Mouse (Mus musculus): ENCODE data around the gene Zfp513.
"Not testable (repeated sequence)": the region's sequence is repeated elsewhere in the genome, so short reads cannot be mapped to it uniquely, and the experiment has no call there.

The Zfp513 gene

GRCm38 (mm10) chr5:31201742-31202590 lies at the start of gene Zfp513:
Gene Zfp513, minus strand, starts transcription at chr5:31202303.
- DNase-seq (ENCODE audit: low read depth), result peak; percentile 99

DNA sequence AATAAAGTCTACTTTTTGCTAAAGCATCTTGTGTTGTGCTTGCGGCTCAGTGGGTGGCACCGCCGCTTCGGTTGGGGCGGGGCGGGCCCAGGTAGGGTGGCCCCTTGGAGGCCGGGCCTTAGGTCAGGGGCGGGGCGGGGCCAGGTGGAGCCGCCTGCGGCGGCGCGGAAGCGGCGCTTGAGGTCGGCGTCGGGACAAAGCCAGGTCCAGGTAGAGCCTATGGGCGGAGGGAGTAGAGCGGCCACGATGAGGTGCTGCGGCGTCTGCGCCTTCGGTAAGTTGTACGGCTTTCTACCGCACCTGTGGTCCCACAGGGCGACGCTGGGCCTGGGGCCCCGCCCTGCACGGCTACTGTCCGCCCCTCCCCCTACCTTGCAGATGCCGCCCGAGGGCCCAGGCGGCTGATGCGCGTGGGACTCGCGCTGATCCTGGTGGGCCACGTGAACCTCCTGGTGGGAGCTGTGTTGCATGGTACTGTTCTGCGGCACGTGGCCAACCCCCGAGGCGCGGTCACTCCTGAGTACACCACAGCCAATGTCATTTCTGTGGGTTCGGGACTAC lies 49.5 kb upstream of the Zfp513 start, which contains the start of gene Krtcap3:
TSS of gene Krtcap3 (plus strand) at position 151 of the 561 bp plus-strand sequence.
- no peak for DNase-seq (ENCODE audit: low read depth)

DNA sequence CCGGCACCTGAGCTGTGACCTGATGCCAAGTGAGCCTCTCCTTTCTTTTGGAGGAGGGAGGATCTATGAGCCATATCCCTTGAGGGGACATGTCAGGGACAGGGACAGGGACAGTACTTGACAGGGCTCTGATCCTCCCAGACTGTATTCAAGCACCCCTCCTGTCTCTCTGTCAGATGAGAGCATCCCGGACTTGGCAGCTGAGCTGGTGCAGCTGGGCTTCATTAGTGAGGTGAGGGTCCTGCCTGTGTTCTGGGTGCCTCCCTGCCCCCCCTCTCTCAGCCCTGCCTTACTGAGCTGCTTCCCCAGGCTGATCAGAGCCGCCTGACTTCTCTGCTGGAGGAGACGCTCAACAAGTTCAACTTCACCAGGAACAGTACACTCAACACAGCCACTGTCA lies 48.6 kb upstream of the Zfp513 start:
- DNase-seq (ENCODE audit: low read depth), result no peak

DNA sequence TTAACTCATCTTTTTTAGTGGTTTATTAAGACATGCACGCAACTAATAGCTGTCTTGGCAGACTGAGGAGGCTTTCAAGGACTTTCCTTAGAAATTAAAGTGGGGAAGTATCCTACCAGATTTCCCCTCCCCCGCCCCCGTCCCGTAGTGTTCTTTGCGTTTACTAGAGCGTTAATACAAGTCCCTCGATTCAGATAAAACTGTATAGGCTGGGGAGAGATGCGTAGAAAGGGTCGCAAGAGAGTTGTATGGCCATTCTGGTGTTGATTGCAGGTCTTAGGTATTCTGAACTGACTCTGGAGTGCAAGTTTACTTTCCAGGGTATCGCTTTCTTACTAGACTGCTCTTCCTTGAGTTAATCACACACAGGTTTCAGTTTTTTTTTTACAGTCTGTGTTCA lies 40.1 kb upstream of the Zfp513 start:
- DNase-seq (ENCODE audit: low read depth), result no peak

- no peak for DNase-seq (ENCODE audit: low read depth)
These were observed 39.5 kb upstream of the Zfp513 start for GRCm38 (mm10) chr5:31241522-31242034.

DNA sequence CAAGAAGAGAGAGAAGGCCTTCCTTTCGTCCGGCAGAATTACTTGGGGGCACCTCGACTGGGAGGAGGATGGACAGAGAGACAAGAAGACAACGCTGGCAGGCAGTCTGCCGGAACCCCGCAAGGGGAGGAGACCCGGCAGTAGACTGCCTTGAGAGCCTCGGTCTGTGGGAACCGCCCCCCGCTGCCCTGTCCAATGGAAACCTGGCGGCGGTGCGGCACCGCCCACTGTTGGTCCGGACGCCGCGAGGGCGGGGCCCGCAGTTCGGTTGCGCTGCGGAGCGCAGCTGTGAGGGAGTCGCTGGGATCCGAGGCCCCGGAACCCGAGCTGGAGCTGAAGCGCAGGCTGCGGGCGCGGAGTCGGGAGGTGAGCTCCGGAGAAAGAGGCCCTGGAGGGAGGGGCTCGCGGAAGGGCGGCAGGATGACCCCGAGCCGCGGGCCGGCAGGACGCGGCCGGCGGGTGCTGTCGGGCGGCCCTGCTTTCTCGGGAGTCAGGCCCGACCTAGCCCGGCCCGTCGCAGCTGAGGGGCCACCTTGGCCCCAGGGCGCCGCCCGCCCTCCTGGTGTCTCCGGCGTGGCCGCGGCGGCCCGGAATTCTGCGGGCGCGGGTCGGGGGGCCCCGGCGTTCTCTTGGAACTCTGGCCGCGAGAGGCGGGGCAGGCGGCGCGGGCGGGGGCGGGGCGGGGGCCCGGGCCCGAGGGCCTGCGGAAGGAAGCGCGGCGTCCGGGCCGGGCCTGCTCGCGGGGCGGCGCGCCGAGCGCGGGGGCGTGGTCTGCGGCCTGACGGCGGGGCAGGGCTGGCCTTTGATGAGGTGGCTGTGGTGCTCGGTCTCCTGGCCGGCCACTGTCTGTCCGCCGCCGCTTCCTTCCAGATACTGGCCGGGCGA lies 38.8 kb upstream of the Zfp513 start, which contains the start of the genes Nrbp1 and Gm9970:
TSS of gene Nrbp1 (plus strand) at position 228 of the 885 bp plus-strand sequence.
TSS of gene Gm9970 (minus strand) at position 596 of the 885 bp plus-strand sequence.
- DNase-seq (ENCODE audit: low read depth), result peak; percentile 96

DNA sequence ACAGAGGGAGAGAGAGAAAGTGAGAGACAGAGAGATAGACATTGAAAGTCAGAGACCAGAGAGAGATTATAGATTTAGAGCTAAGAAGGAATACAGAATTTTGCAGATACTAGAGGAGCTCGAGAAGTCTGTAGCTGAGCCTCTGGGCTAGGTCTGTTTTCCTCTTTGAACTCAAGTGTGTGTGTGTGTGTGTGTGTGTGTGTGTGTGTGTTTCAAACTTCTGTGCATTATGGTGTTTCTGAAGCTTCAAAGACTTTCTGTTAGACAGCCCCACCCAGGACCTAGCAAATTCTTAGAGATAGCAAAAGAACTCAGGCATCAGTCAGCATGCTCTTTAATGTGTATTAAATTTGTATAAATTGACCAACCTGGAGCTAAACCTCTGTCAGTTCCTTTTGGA lies 24.5 kb upstream of the Zfp513 start:
- no peak for DNase-seq (ENCODE audit: low read depth)

DNA sequence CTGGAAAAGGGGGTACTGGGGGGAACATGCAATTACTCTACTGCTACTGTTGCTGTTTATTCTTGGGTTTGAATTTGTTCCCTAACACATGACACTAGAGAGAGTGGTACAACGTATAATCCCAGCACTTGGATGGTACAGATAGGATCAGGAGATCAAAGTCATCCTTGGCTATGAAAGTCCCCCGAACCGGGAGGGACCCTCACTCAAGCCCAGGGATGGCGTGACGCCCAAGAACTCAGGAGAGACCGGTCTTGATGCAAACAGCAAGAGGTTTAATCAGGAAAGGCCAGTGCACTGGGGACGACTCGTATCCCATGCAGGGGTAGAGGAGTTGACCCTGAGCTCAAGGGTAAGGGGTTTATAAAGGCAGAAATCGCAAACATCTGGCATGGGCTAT lies 20.6 kb upstream of the Zfp513 start:
- no peak for DNase-seq (ENCODE audit: low read depth)

DNA sequence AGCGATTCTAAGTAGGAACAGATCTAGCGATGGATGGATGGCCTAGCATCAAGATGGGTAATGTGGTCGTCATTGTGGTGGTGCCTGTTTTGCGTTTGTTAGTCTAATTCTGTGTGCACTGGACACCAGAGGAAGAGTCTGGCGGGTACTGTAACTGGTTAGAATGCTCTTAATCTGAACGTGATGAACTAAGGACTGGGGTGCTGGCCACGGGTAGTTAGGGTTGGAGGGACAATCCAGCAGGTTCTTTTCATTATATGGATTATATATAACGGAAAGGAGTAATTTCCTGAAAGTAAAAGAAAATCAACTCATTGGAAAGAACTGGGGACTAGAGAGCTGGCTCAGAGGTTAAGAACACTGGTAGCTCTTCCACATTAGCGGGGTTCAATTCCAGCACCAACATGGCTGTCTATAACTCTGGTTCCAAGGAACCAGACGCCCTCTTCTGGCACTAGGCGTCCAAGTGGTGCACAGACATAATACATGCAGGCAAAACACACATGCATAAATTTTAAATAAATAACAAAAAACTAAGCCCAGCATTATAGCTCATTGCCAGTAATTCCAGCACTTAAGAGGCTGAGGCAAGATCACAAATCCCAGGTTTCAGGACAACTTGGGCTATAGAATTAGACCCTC lies 19.3 kb upstream of the Zfp513 start:
- peak; percentile 90 for DNase-seq (ENCODE audit: low read depth)

DNA sequence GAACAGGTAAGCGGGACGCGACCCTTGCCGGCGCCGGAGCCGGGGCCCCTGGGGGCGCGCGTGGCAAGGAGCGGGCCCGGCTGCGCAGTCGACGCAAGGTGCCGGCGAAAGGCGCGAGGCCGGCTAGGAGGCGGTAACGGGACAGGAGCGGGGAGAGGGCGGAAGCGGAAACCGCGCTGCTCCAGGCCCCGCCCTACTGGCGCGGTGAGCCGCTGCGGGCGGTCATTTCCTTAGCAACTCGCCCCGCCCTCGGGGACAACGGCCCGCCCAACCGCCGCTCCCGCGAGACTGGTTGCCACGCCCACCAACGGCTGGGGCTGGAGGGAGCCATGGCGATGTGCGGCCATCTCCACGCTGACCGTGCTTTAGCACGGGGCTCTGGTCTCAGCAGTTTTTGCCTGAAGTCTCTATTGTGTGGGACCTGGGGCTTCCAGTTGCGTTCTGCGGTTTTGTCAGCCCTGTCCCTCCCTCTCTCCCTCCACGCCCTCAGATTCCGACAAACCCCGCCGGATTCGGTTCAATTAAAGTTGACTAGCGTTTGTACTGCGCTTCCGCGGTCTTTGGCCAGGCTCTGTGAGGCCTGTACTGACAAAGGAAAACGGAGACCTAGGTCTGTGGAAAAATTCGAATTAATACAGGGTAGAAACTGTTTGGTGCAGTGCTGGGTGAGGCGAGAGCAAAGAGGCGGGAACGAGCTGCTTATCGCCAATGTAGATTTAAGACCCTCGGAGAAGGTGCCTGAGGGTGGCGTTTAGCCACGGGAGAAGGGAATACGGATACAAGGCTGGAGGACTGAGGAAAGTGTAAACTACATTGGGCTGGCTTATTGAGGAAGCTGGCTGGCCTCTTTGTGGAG lies 18.6 kb upstream of the Zfp513 start, which contains the start of gene Ppm1g:
TSS of gene Ppm1g (minus strand) at position 240 of the 856 bp plus-strand sequence.
- peak; percentile 96 for DNase-seq (ENCODE audit: low read depth)

GRCm38 (mm10) chr5:31219911-31220447 lies 17.9 kb upstream of the Zfp513 start:
- peak; percentile 70 for DNase-seq (ENCODE audit: low read depth)

DNA sequence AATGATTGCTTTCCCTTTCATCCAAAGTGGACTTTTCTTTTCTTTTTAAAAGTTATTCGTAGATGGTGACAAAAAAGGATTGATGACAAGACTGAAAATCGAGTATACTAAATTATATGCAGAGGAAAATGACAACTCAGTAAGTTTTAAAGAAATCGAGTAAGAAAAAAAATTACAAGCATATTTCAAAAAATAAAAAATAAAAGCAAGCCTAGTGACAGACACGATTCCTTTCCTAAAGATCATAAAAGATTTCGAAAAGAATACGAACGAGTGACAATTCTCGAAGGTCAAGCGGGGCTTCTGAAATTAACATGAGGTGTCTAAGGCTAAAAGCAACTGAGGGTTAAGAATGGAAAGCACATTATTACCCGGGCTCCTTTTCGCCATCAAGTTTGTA lies 17.4 kb upstream of the Zfp513 start:
- DNase-seq (ENCODE audit: low read depth), result no peak

- DNase-seq (ENCODE audit: low read depth), result peak; percentile 70
These were observed 17.0 kb upstream of the Zfp513 start for GRCm38 (mm10) chr5:31219070-31219469.

DNA sequence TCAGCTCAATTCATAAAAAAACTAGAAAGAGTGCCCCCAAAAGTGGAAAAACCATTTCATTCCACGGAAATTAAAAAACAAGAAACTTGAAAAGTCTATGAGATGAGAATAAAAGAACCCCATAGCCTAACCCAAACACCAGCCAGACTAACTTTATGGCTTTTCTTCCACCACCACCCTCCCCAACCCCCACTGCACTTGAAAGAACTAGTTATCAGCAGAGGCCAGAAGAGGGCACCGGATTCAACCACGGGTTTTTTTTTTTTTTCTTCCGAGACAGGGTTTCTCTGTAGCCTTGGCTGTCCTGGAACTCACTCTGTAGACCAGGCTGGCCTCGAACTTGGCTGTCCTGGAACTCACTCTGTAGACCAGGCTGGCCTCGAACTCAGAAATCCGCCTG lies 16.2 kb upstream of the Zfp513 start:
- DNase-seq (ENCODE audit: low read depth), result peak; percentile 83

DNA sequence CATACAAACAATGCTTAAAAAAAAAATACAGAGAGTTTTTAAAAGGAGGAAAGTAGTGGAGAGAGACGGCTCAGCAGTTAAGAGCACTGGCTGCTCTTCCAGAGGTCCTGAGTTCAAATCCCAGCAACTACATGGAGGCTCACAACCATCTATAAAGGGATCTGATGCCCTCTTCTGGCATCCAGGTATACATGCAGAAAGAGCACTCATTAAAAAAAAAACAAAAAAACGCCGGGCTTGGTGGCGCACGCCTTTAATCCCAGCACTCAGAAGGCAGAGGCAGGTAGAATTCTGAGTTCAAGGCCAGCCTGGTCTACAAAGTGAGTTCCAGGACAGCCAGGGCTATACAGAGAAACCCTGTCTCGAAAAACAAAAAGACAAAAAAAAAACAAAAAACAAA lies 14.5 kb upstream of the Zfp513 start:
- not testable (repeated sequence) for DNase-seq (ENCODE audit: low read depth)

- DNase-seq (ENCODE audit: low read depth), result no peak
These were observed 2.3 kb upstream of the Zfp513 start for GRCm38 (mm10) chr5:31204421-31204820.

- DNase-seq (ENCODE audit: low read depth), result no peak
These were observed 1.8 kb upstream of the Zfp513 start for GRCm38 (mm10) chr5:31203866-31204265.

- no peak for DNase-seq (ENCODE audit: low read depth)
These were observed 830 bp upstream of the Zfp513 start for GRCm38 (mm10) chr5:31202933-31203332.

DNA sequence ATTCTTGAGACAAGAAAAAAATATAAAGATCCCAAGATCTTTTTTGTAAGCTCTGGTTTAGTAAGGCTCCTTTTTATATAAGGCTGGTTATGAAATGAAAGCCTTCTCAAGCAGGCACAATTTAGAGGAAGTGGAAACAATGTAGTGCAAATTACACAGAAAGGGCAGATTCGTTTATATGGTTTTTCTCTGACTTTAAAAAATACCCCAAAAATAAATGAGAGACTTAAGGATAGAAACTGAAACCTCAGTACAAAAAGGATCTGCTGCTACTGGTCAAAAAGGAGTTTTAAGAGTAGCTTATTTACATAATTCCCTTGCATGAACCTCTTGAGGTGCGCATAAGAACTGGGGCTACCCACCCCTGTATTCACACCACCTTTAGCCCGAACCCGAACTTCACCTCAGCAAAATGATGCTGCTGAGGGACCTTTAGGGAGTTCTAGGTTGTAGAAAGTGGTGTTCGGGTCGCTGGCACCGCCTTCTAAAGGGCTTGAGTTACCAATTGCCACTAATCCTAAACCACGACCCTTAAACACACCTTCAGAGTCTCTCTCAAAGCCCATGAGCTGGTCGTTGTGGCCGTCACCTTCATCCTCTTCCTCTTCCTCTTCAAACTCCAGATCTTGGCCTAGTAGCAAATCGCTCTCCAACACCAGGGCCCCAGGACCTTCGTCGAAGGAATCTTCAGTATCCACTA lies 911 bp downstream of the Zfp513 start:
- no peak for DNase-seq (ENCODE audit: low read depth)

DNA sequence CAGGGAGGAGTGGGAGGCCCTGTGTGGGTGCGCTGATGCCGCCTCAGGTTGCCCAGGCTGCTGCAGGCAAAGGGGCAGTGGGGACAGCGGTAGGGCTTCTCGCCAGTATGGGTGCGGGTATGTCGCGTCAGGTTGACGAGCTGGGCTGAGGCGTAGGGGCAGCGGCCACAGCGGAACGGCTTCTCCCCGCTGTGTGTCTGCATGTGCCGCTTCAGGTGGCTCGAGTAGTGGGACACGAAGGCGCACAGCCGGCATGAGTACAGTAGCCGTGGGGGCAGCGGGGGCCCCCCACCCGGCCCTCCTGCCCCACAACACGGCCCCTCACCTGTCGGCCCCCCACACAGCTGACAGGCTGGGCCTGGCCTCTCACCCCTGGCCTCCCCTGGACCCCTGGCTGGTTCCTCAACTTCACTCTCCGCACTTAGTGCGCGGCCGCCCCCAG lies 1.8 kb downstream of the Zfp513 start:
- DNase-seq (ENCODE audit: low read depth), result no peak
